Mouse (Mus musculus) liver, adult 2 months (tissue): ENCODE results near the gene Chuk. TPM values are rescaled to one million over a fixed set of nuclear protein-coding genes. Genes with fewer than 3 reads are reported as not detected.
"Not testable (repeated sequence)": the region's sequence is repeated elsewhere in the genome, so short reads cannot be mapped to it uniquely, and the experiment has no call there.

Experiments used
- DNase-seq: peaks from one replicate; pipeline ENCODE4 v3.0.0-alpha.2; 2011; ENCODE audit warnings: low read depth, low spot score; ENCODE audit errors: extremely low read depth
- H3K27ac ChIP-seq: fragments of 200-500 bp; replicated peaks from 2 replicates; pipeline ENCODE4 v1.5.1; 2012; ENCODE audit warnings: low read depth, mild to moderate bottlenecking, control low read depth, inconsistent platforms, low read length; ENCODE audit not compliant: insufficient read depth
- H3K27me3 ChIP-seq: fragments of 200-500 bp; 2 replicates; pipeline ENCODE4 v1.6.1; 2012; ENCODE audit warnings: mild to moderate bottlenecking, moderate library complexity, low read length, inconsistent platforms; ENCODE audit not compliant: control insufficient read depth, insufficient read depth
- H3K36me3 ChIP-seq: fragments of 200-500 bp; 2 replicates; pipeline ENCODE4 v1.6.1; 2012; ENCODE audit warnings: low read length, inconsistent platforms; ENCODE audit not compliant: control insufficient read depth, insufficient read depth
- H3K4me1 ChIP-seq: fragments of 200-500 bp; 2 replicates; pipeline ENCODE4 v1.6.1; 2011; ENCODE audit warnings: low read length; ENCODE audit not compliant: control insufficient read depth, insufficient read depth
- H3K4me3 ChIP-seq: fragments of 200-500 bp; 2 replicates; pipeline ENCODE4 v1.5.1; 2011; ENCODE audit warnings: low read depth, mild to moderate bottlenecking, control low read depth, low read length, moderate library complexity; ENCODE audit not compliant: insufficient read depth
- H3K79me2 ChIP-seq: fragments of 200-500 bp; 2 replicates; pipeline ENCODE4 v1.6.1; 2012; ENCODE audit warnings: inconsistent platforms, mild to moderate bottlenecking, low read length, moderate library complexity; ENCODE audit not compliant: control insufficient read depth, insufficient read depth
- H3K9ac ChIP-seq: fragments of 200-500 bp; 2 replicates; pipeline ENCODE4 v1.6.1; 2012; ENCODE audit warnings: low read depth, mild to moderate bottlenecking, control low read depth, inconsistent platforms, low read length
- CTCF ChIP-seq: fragments of 200-500 bp; IDR thresholded peaks from 2 replicates; pipeline ENCODE4 v1.5.1; 2011; ENCODE audit warnings: low read depth, low read length, control low read depth
- POLR2A ChIP-seq: fragments of 200-500 bp; IDR thresholded peaks from 2 replicates; pipeline ENCODE4 v1.6.1; 2011; ENCODE audit warnings: low read length, control low read depth; ENCODE audit not compliant: insufficient read depth; ENCODE audit errors: extremely low read depth
- WGBS: fragments of 180-500 bp; shearing (Covaris S2); methylation state at CpG from one replicate; pipeline ENCODE4 v1.1.7; 2018; 5-methylcytosine and 5-hydroxymethylcytosine counted together
- polyA plus RNA-seq: library from polyadenylated mRNA; depleted of rRNA; stranded (reverse); fragments of >200 nt; gene quantifications from 2 replicates; pipeline ENCODE4 v1.2.3, GENCODE M21; 2012
- total RNA-seq: library from RNA; depleted of rRNA; stranded (reverse); fragments of >200 nt; gene quantifications from 2 replicates; pipeline ENCODE4 v1.2.3, GENCODE M21; 2014

The Chuk gene
- total and polyA plus RNA-seq, 2 experiments: 34.7 to 129 TPM

- Histone ChIP-seq H3K4me1 (peaks cover 8% of the 10 kb centered on the region; the same call in 1 of the 2 replicates), H3K79me2 (peaks cover 5% of the 10 kb centered on the region; the same call in 1 of the 2 replicates), H3K27me3 (no peaks in the 10 kb centered on the region), H3K9ac (no peak overlapping the region), H3K4me3 (no peak overlapping the region), H3K27ac (no peak overlapping the region), H3K36me3 (peaks cover 19% of the 10 kb centered on the region)
- WGBS: 86% methylated on average over 5 of the region's 5 CpGs
- TF ChIP-seq CTCF (no peak), POLR2A (no peak)
- DNase-seq: no peak
Measured at GRCm38 (mm10) chr19:44132917-44133316, 25.6 kb upstream of the Chuk start.

GRCm38 (mm10) chr19:44128560-44128959 lies 21.3 kb upstream of the Chuk start:
- peaks cover 9% of the 10 kb centered on the region; the same call in 1 of the 2 replicates for H3K4me1 ChIP-seq
- TF ChIP-seq POLR2A (no peak), CTCF (no peak)
- H3K9ac ChIP-seq: no peak overlapping the region
- peaks cover 47% of the 10 kb centered on the region for H3K36me3 ChIP-seq
- H3K27me3 ChIP-seq: no peaks in the 10 kb centered on the region
- WGBS: 23% methylated on average over 2 of the region's 2 CpGs
- H3K27ac ChIP-seq: peak overlapping the region; percentile 76
- peak; percentile 92 for DNase-seq
- no peak overlapping the region for H3K4me3 ChIP-seq
- peaks cover 7% of the 10 kb centered on the region; the same call in 1 of the 2 replicates for H3K79me2 ChIP-seq

GRCm38 (mm10) chr19:44127729-44128497 lies 20.6 kb upstream of the Chuk start:
- peaks cover 9% of the 10 kb centered on the region for H3K4me1 ChIP-seq
- H3K9ac ChIP-seq: peak overlapping the region; percentile 5
- H3K27me3 ChIP-seq: no peaks in the 10 kb centered on the region
- no peak overlapping the region for H3K4me3 ChIP-seq
- peak overlapping the region; percentile 76 for H3K27ac ChIP-seq
- TF ChIP-seq CTCF (no peak), POLR2A (no peak)
- 39% methylated on average over 10 of the region's 10 CpGs for WGBS
- peaks cover 49% of the 10 kb centered on the region for H3K36me3 ChIP-seq
- peaks cover 3% of the 10 kb centered on the region; the same call in 1 of the 2 replicates for H3K79me2 ChIP-seq
- no peak for DNase-seq

GRCm38 (mm10) chr19:44121137-44121536 lies 13.9 kb upstream of the Chuk start:
- DNase-seq: no peak
- Histone ChIP-seq H3K27me3 (no peaks in the 10 kb centered on the region), H3K27ac (no peak overlapping the region), H3K79me2 (peaks cover 5% of the 10 kb centered on the region; the same call in 1 of the 2 replicates), H3K4me3 (no peak overlapping the region), H3K36me3 (peaks cover 48% of the 10 kb centered on the region), H3K9ac (no peak overlapping the region), H3K4me1 (peaks cover 7% of the 10 kb centered on the region)
- WGBS: 94% methylated on average over 7 of the region's 7 CpGs
- TF ChIP-seq CTCF (no peak), POLR2A (no peak)

- H3K27me3 ChIP-seq, H3K79me2 ChIP-seq, H3K9ac ChIP-seq, H3K27ac ChIP-seq, H3K4me1 ChIP-seq, DNase-seq, H3K4me3 ChIP-seq: not testable (repeated sequence)
- WGBS: 94% methylated on average over 9 of the region's 9 CpGs
- H3K36me3 ChIP-seq: peaks cover 48% of the 10 kb centered on the region
Measured at GRCm38 (mm10) chr19:44120686-44121085, 13.4 kb upstream of the Chuk start.

GRCm38 (mm10) chr19:44117793-44118192 lies 10.5 kb upstream of the Chuk start:
- no peak overlapping the region for H3K9ac ChIP-seq
- TF ChIP-seq CTCF (no peak), POLR2A (no peak)
- H3K36me3 ChIP-seq: peaks cover 40% of the 10 kb centered on the region
- peaks cover 3% of the 10 kb centered on the region; the same call in 1 of the 2 replicates for H3K79me2 ChIP-seq
- no peak overlapping the region for H3K27ac ChIP-seq
- H3K4me3 ChIP-seq: no peak overlapping the region
- no peaks in the 10 kb centered on the region for H3K27me3 ChIP-seq
- peaks cover 7% of the 10 kb centered on the region for H3K4me1 ChIP-seq
- no peak for DNase-seq
